Mouse (Mus musculus) midbrain, embryonic 10.5 days (tissue): Measurements from ENCODE around the gene C330021F23Rik. TPM values are rescaled to one million over a fixed set of nuclear protein-coding genes. Genes with fewer than 3 reads are reported as not detected.

Experiments used
- DNase-seq: peaks from one replicate; pipeline ENCODE4 v3.0.0-alpha.2; 2017; ENCODE audit warnings: low spot score
- H3K27ac ChIP-seq: fragments of 300-500 bp; sonication (generic); replicated peaks from 2 replicates; pipeline ENCODE4 v1.5.1; 2016; ENCODE audit warnings: mild to moderate bottlenecking
- H3K27me3 ChIP-seq: fragments of 300-500 bp; sonication (generic); 2 replicates; pipeline ENCODE4 v1.6.1; 2016; ENCODE audit warnings: low read depth, mild to moderate bottlenecking; ENCODE audit not compliant: poor library complexity, severe bottlenecking
- H3K36me3 ChIP-seq: fragments of 300-500 bp; sonication (generic); 2 replicates; pipeline ENCODE4 v1.6.1; 2016; ENCODE audit warnings: mild to moderate bottlenecking, moderate library complexity
- H3K4me1 ChIP-seq: fragments of 300-500 bp; sonication (generic); 2 replicates; pipeline ENCODE4 v1.6.1; 2016
- H3K4me3 ChIP-seq: fragments of 300-500 bp; sonication (generic); 2 replicates; pipeline ENCODE4 v1.5.1; 2016; ENCODE audit warnings: mild to moderate bottlenecking, moderate library complexity
- H3K9me3 ChIP-seq: fragments of 300-500 bp; sonication (generic); replicated peaks from 2 replicates; pipeline ENCODE4 v1.6.1; 2016; ENCODE audit warnings: mild to moderate bottlenecking
- WGBS: fragments of 180-500 bp; shearing (Covaris S2); methylation state at CpG from one replicate; pipeline ENCODE4 v1.1.7; 2016; 5-methylcytosine and 5-hydroxymethylcytosine counted together
- polyA plus RNA-seq: library from polyadenylated mRNA; unstranded; fragments of >200 nt; fragmentation: Nextera tagmentation; extraction: Ambion mirVana; gene quantifications from 2 replicates; pipeline ENCODE4 v1.2.1, GENCODE M21; 2016

Gene C330021F23Rik
- polyA plus RNA-seq, 1 experiment from 2014 or later: 11.2 TPM

DNA sequence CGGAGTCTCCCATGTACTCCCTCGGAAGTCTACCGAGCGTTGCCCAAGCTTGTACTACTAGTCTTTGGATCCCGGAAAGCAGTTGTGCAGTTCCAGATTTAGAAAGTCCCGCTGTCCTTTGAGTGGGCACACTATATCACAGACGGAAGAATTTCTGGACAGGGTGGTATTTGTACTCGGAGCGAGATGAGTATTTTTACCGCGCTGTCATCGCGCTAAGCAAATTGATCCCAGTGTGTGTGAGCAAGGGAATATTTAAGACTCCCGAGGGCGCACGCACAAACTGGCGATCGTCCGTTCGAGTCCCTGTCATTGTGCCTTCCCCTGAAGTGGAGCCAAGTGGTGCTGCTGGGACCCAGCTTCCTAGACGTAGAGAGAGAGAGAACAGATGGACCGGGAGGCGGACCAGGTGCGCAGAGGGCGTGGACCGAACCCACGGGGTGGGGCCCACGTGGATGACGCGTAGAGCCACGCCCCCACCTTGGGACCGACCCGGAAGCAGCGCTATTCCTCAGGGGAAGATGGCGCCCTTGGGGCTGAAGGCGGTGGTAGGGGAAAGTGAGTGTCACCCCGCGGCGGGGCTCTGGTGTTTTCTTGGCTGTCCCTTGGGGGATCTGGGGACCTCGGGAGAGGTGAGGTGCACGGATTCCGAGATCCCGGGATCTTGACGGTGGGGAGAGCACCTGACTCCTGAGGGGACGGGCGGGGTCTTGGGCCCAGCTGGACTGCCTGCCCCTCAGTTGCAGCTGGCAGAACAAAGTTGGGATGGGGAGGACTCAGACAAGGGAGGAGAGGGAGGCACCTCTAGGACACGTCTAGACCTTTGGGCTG, 63.1 kb downstream of the C330021F23Rik start, which contains the start of gene Stxbp2:
Stxbp2 (plus strand) TSS at position 309 of the 831 bp plus-strand sequence.
- H3K4me1 ChIP-seq: peaks cover 13% of the 10 kb centered on the region
- H3K9me3 ChIP-seq: no peaks in the 10 kb centered on the region
- peaks cover 17% of the 10 kb centered on the region for H3K27me3 ChIP-seq
- peaks cover 1% of the 10 kb centered on the region; the same call in 1 of the 2 replicates for H3K36me3 ChIP-seq
- 6% methylated on average over 47 of the region's 47 CpGs for WGBS
- peak within 1 kb of the TSS; percentile 67 for H3K4me3 ChIP-seq
- peak within 1 kb of the TSS; percentile 77 for H3K27ac ChIP-seq
- DNase-seq: peak; percentile 48

DNA sequence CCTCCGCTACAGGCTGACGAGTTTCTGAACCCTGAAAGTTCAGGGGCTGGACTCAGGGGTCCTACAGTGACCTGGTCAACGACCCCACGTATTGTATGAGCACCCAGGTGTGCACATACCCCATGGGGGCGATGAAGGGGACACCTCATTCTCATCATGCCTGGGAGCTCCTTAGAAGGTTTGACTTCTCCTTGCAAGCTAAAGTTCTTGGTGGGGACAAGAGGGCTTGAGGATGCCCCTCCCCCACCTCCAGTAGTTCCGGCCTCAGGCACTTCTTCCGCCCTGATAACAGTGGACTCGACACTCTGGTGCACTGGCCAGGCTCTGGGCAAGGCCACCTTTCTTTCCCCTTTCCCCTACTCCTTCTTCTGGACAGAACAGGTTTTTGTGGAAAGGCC, 63.7 kb downstream of the C330021F23Rik start:
- no peaks in the 10 kb centered on the region for H3K9me3 ChIP-seq
- 23% methylated on average over 8 of the region's 8 CpGs for WGBS
- peak overlapping the region; percentile 77 for H3K27ac ChIP-seq
- peaks cover 13% of the 10 kb centered on the region for H3K4me1 ChIP-seq
- H3K36me3 ChIP-seq: peaks cover 7% of the 10 kb centered on the region; the same call in 1 of the 2 replicates
- peak overlapping the region; percentile 67 for H3K4me3 ChIP-seq
- peaks cover 17% of the 10 kb centered on the region for H3K27me3 ChIP-seq
- no peak for DNase-seq

Other genes starting within 250 kb of the C330021F23Rik start
- gene A430078G23Rik, start 214.6 kb upstream of the C330021F23Rik start, polyA plus RNA-seq: not detected in 2 replicates
- 10.3 and 11.8 TPM in 2 replicates for gene Arhgef18, start 175.0 kb upstream of the C330021F23Rik start, polyA plus RNA-seq
- 4.5 and 4.8 TPM in 2 replicates for gene Pex11g, start 100.3 kb upstream of the C330021F23Rik start, polyA plus RNA-seq
- not detected in 2 replicates for gene Tex45, start 97.1 kb upstream of the C330021F23Rik start, polyA plus RNA-seq
- 69.4 and 80.0 TPM in 2 replicates for gene Zfp358, start 74.9 kb upstream of the C330021F23Rik start, polyA plus RNA-seq
- 62.0 and 69.6 TPM in 2 replicates for gene Mcoln1, start 67.5 kb upstream of the C330021F23Rik start, polyA plus RNA-seq
- 20.0 and 22.2 TPM in 2 replicates for gene Pnpla6, start 52.6 kb upstream of the C330021F23Rik start, polyA plus RNA-seq
- 10.4 and 14.3 TPM in 2 replicates for gene Camsap3, start 19.3 kb downstream of the C330021F23Rik start, polyA plus RNA-seq
- gene Xab2, start 53.3 kb downstream of the C330021F23Rik start, polyA plus RNA-seq: 76.5 and 77.0 TPM in 2 replicates
- 94.0 and 97.3 TPM in 2 replicates for gene Pet100, start 53.6 kb downstream of the C330021F23Rik start, polyA plus RNA-seq
- gene Pcp2, start 57.6 kb downstream of the C330021F23Rik start, polyA plus RNA-seq: 0.22 and 0.27 TPM in 2 replicates
- gene Stxbp2, start 63.0 kb downstream of the C330021F23Rik start, polyA plus RNA-seq: 30.3 and 35.4 TPM in 2 replicates
- gene Retn, start 87.8 kb downstream of the C330021F23Rik start, polyA plus RNA-seq: 0.20 and 0.21 TPM in 2 replicates
- 0.07 and 0.15 TPM in 2 replicates for gene Mcemp1, start 97.8 kb downstream of the C330021F23Rik start, polyA plus RNA-seq
- 9.2 and 10.0 TPM in 2 replicates for gene Fcor, start 104.4 kb downstream of the C330021F23Rik start, polyA plus RNA-seq
- gene Trappc5, start 108.3 kb downstream of the C330021F23Rik start, polyA plus RNA-seq: 47.2 and 48.8 TPM in 2 replicates
- gene Fcer2a, start 126.2 kb downstream of the C330021F23Rik start, polyA plus RNA-seq: 0.11 and 0.22 TPM in 2 replicates
- 0.09 and 0.26 TPM in 2 replicates for gene Clec4g, start 152.7 kb downstream of the C330021F23Rik start, polyA plus RNA-seq
- gene Cd209a, start 181.0 kb downstream of the C330021F23Rik start, polyA plus RNA-seq: not detected in 2 replicates